Mouse (Mus musculus) neural tube, embryonic 13.5 days (tissue): ENCODE measurements around the gene Tex47. TPM values are rescaled to one million over a fixed set of nuclear protein-coding genes. Genes with fewer than 3 reads are reported as not detected.

Experiments used
- ATAC-seq: fragments of 200-750 bp; cut with Nextera tagmentation; 2 replicates; pipeline ENCODE4 v1.8.0; 2017; ENCODE audit warnings: low read depth, mild to moderate bottlenecking, moderate TSS enrichment, moderate library complexity
- H3K27ac ChIP-seq: fragments of 300-500 bp; sonication (generic); replicated peaks from 2 replicates; pipeline ENCODE4 v1.5.1; 2015; ENCODE audit warnings: moderate library complexity, mild to moderate bottlenecking, inconsistent platforms
- H3K27me3 ChIP-seq: fragments of 300-500 bp; sonication (generic); 2 replicates; pipeline ENCODE4 v1.6.1; 2015; ENCODE audit warnings: mild to moderate bottlenecking, inconsistent platforms
- H3K36me3 ChIP-seq: fragments of 300-500 bp; sonication (generic); 2 replicates; pipeline ENCODE4 v1.6.1; 2015; ENCODE audit warnings: mild to moderate bottlenecking, inconsistent platforms
- H3K4me1 ChIP-seq: fragments of 300-500 bp; sonication (generic); replicated peaks from 2 replicates; pipeline ENCODE4 v1.6.1; 2015; ENCODE audit warnings: inconsistent platforms
- H3K4me2 ChIP-seq: fragments of 300-500 bp; sonication (generic); 2 replicates; pipeline ENCODE4 v1.6.1; 2015; ENCODE audit warnings: inconsistent platforms, mild to moderate bottlenecking, moderate library complexity
- H3K4me3 ChIP-seq: fragments of 300-500 bp; sonication (generic); 2 replicates; pipeline ENCODE4 v1.5.1; 2015; ENCODE audit warnings: mild to moderate bottlenecking, inconsistent platforms
- H3K9ac ChIP-seq: fragments of 300-500 bp; sonication (generic); 2 replicates; pipeline ENCODE4 v1.6.1; 2015; ENCODE audit warnings: moderate library complexity, mild to moderate bottlenecking, inconsistent platforms
- H3K9me3 ChIP-seq: fragments of 300-500 bp; sonication (generic); 2 replicates; pipeline ENCODE4 v1.6.1; 2016; ENCODE audit warnings: inconsistent platforms
- WGBS: fragments of 180-500 bp; shearing (Covaris S2); methylation state at CpG from one replicate; pipeline ENCODE4 v1.1.7; 2015; 5-methylcytosine and 5-hydroxymethylcytosine counted together
- polyA plus RNA-seq: library from polyadenylated mRNA; unstranded; fragments of >200 nt; fragmentation: Nextera tagmentation; extraction: Ambion mirVana; gene quantifications from 2 replicates; pipeline ENCODE4 v1.2.1, GENCODE M21; 2015

Gene Tex47
- 0.43 and 0.69 TPM in 2 replicates for polyA plus RNA-seq

DNA sequence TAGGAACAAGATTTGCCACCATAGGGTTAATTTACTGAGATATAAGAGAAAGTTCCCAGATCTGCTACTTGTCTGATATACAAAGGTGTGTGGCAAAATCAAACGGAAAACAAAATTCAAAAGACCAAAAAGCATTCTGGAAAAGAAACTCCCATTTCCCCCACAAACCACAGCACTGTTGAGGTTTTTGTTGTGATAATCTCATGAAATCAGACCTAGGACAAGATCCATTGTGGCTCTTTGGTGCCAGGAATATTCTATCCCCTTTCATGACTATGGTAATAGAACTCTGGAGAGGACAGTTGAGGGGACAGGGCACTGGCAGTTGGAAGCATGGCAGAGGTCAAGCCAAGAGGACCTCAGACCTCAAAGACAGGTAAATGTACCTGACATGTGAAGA, at the start of gene Tex47:
Gene Tex47, plus strand, starts transcription at position 301 of the 400 bp plus-strand sequence.
- H3K27me3 ChIP-seq, result no peaks in the 10 kb centered on the region
- no peaks in the 10 kb centered on the region for H3K4me1 ChIP-seq
- H3K9ac ChIP-seq, result no peak within 1 kb of the TSS
- no peak within 1 kb of the TSS for H3K4me3 ChIP-seq
- ATAC-seq, result no peak
- H3K4me2 ChIP-seq, result no peak within 1 kb of the TSS
- no peaks in the 10 kb centered on the region for H3K36me3 ChIP-seq
- 84% methylated on average over 1 of the region's 1 CpGs for WGBS
- no peaks in the 10 kb centered on the region for H3K9me3 ChIP-seq
- H3K27ac ChIP-seq, result no peak within 1 kb of the TSS

DNA sequence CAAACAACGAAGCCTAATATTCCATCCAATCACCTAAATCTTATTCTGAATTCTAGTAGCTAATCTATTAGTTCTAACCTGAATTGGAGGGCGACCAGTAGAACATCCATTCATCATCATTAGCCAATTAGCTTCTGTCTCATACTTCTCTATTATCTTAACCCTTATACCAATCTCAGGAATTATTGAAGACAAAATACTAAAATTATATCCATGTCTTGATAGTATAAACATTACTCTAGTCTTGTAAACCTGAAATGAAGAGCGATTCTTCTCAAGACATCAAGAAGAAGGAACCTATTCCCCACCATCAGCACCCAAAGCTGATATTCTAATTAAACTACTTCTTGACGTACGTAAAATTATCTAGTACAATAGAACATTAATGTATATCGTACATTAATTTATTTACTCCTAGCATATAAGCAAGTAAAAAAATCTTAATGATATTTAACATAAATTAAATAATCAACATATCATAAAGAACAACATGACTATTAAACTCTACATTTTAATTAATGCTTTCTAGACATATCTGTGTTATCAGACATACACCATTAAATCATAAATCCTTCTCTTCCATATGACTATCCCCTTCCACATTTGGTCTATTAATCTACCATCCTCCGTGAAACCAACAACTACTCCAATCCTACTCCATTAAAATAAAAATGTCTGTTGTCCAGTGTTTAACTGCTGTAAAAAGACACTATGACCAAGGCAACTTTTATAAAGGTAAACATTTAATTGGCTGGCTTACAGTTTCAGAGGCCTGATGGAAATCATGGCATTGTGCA, 27.1 kb upstream of the Tex47 start:
- Histone ChIP-seq H3K9ac (no peak overlapping the region), H3K9me3 (no peaks in the 10 kb centered on the region), H3K4me2 (no peak overlapping the region), H3K27me3 (no peaks in the 10 kb centered on the region), H3K27ac (no peak overlapping the region), H3K4me3 (no peak overlapping the region), H3K36me3 (no peaks in the 10 kb centered on the region), H3K4me1 (no peaks in the 10 kb centered on the region)
- no peak for ATAC-seq
- 90% methylated on average over 7 of the region's 7 CpGs for WGBS

DNA sequence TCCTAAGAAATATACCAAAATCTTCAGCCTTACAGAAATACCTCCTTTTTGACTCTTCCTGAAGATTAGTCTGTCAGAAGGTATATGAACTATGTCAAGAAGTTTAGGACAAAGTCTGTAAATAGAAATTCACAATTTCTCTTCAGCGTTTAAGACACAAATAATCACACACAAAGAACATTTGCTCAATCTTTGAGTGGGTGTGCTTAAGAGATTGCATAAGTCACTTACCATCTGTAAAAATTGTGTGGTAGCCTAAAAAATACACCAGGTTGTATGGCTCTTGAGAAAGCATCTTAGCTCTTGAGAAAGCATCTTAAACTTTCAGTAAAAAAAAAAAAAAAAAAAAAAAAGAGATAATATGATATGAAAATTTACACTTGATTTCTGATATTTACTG, 19.6 kb upstream of the Tex47 start:
- H3K36me3 ChIP-seq, result no peaks in the 10 kb centered on the region
- no peaks in the 10 kb centered on the region for H3K27me3 ChIP-seq
- H3K9me3 ChIP-seq, result no peaks in the 10 kb centered on the region
- no peak for ATAC-seq
- no peak overlapping the region for H3K4me2 ChIP-seq
- no peaks in the 10 kb centered on the region for H3K4me1 ChIP-seq
- no peak overlapping the region for H3K4me3 ChIP-seq
- 98% methylated on average over 1 of the region's 1 CpGs for WGBS
- no peak overlapping the region for H3K27ac ChIP-seq
- no peak overlapping the region for H3K9ac ChIP-seq

DNA sequence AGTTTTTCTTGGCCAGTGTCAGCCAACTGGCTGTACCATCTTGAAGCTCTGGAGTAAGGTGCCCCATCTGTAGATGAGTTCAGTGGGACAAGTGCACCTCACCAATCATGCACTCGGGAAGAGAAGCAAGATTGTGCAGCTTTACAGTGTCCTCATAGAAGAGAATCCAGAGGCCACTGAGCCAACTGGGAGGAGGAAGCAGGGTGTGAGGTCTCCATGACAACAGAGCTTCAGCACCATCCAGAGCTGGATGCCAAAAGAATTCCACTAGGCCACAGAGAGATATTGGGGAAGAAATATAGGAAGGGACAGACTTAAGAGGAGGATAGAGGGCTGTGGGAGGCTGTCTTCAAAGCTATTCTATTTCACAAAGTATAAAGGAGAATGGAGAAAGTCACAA, 950 bp upstream of the Tex47 start:
- Histone ChIP-seq H3K27me3 (no peaks in the 10 kb centered on the region), H3K27ac (no peak overlapping the region), H3K9ac (no peak overlapping the region), H3K36me3 (no peaks in the 10 kb centered on the region), H3K4me3 (no peak overlapping the region), H3K4me2 (no peak overlapping the region), H3K4me1 (no peaks in the 10 kb centered on the region), H3K9me3 (no peaks in the 10 kb centered on the region)
- 57% methylated on average over 1 of the region's 1 CpGs for WGBS
- no peak for ATAC-seq

DNA sequence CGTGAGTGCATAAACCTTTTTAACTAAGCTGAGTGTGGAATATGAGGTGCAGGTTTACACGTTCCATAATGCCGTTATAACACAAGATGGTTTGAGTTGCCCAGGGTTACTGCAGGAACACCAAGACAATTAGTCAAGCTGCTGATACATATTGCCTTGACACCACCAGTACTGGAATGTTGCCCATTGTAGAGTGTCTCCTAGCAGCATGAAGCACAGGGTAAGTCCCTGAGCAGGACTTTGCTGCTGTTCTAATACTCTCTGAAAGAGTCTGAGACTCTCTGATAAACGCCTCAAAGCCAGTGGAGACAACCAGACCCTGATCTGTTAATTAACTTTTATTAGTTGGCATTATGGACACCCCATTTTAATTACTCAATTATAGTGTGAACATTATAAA, 21.7 kb downstream of the Tex47 start:
- ATAC-seq, result peak; percentile 63

DNA sequence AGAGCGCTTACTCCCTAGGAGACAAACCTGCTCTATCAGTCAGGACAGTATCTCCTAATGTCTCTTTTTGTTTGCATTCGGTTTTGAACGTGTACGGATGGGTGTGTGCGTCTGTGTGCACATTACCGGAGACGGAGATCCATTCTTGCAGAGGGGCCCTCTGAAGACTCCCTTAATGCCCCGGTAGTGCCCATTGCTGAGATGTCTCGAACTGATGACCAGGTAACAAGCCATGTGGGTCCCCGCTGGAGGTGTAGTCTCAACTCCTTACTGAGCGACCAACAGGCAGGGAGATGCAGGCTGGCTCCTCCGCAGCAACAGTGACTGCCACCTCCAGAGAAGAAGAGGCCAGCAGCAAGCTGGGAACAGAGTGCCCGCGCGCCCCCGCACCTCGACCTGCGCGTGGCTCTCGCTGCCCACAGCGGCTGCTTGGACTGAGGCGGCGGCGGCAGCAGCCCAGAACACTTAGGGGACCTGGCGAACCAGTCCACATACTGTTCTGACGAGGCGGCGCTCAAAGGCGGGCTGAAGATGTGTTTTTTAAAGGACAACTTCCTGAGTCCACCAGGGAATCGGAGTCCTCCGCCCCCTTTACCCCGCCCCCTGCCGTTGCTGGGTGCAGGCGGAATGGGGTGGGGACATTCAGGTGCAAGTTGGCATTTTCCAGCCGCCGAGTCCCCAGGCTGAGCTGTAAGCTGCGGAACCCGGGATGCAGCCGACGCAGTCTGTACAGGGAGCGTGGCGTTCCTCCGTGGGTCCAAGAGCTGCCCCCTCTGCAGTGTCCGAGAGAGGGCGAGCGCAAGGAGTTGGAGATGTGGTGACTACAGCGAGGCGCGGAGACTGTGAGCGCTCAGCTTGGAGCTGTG, 40.5 kb downstream of the Tex47 start, which contains the start of gene Zfp804b:
Gene Zfp804b, minus strand, starts transcription at position 612 of the 866 bp plus-strand sequence.
- WGBS, result under 1% methylated on average over 50 of the region's 50 CpGs
- H3K36me3 ChIP-seq, result no peaks in the 10 kb centered on the region
- no peaks in the 10 kb centered on the region for H3K9me3 ChIP-seq
- H3K4me3 ChIP-seq, result peak within 1 kb of the TSS; percentile 58
- 0 out of 2 replicates have a peak, but pooled peaks cover 4% of the 10 kb centered on the region for H3K4me1 ChIP-seq
- peak; percentile 94 for ATAC-seq
- H3K4me2 ChIP-seq, result peak within 1 kb of the TSS; percentile 88
- peak within 1 kb of the TSS; percentile 52 for H3K27ac ChIP-seq
- H3K27me3 ChIP-seq, result no peaks in the 10 kb centered on the region
- peak within 1 kb of the TSS; percentile 72 for H3K9ac ChIP-seq

More for the DNA sequence above, 21.7 kb downstream of the Tex47 start:
- Histone ChIP-seq H3K4me2 (no peak overlapping the region), H3K4me3 (no peak overlapping the region), H3K27me3 (no peaks in the 10 kb centered on the region), H3K27ac (no peak overlapping the region), H3K36me3 (no peaks in the 10 kb centered on the region), H3K9me3 (no peaks in the 10 kb centered on the region), H3K9ac (no peak overlapping the region), H3K4me1 (peaks cover 5% of the 10 kb centered on the region; the same call in 1 of the 2 replicates)
- 76% methylated on average over 4 of the region's 4 CpGs for WGBS

DNA sequence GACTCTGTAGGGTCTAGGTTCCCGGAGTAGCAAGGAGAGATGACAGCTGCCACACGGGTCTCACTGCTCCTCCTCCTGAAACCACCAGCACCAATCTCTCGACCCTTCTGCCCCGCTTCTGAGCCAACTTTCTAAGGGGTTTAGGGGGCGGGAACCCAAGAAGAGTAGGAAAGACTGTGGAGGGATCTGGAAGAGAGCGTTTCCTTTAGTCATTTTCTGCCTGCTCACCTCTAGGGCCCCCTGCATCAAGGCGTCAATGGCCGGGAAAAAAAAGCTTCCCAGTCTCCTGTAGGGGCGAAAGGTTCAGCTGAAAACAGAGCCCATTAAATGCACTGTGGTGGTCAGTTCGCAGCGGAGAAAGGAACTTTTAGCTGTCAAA, 41.1 kb downstream of the Tex47 start:
- Histone ChIP-seq H3K4me2 (peak overlapping the region; percentile 88), H3K4me3 (peak overlapping the region; percentile 58), H3K4me1 (0 out of 2 replicates have a peak, but pooled peaks cover 4% of the 10 kb centered on the region), H3K27me3 (no peaks in the 10 kb centered on the region), H3K27ac (peak overlapping the region; percentile 52), H3K36me3 (no peaks in the 10 kb centered on the region), H3K9ac (peak overlapping the region; percentile 72), H3K9me3 (no peaks in the 10 kb centered on the region)
- ATAC-seq, result peak; percentile 72
- WGBS, result under 1% methylated on average over 11 of the region's 11 CpGs

Other genes with a start within 250 kb of the Tex47 start
- 1.5 and 2.1 TPM in 2 replicates for gene Zfp804b, start 40.6 kb downstream of the Tex47 start, polyA plus RNA-seq